Mouse (Mus musculus): ENCODE results near the gene Cdkl3. TPM values are rescaled to one million over a fixed set of nuclear protein-coding genes. Genes with fewer than 3 reads are reported as not detected.
A peak's percentile ranks its signal among the peaks of the same experiment; 100 is the strongest.

Cdkl3 gene
- polyA plus RNA-seq, 1 experiment from 2014 or later, result 6.2 TPM

DNA sequence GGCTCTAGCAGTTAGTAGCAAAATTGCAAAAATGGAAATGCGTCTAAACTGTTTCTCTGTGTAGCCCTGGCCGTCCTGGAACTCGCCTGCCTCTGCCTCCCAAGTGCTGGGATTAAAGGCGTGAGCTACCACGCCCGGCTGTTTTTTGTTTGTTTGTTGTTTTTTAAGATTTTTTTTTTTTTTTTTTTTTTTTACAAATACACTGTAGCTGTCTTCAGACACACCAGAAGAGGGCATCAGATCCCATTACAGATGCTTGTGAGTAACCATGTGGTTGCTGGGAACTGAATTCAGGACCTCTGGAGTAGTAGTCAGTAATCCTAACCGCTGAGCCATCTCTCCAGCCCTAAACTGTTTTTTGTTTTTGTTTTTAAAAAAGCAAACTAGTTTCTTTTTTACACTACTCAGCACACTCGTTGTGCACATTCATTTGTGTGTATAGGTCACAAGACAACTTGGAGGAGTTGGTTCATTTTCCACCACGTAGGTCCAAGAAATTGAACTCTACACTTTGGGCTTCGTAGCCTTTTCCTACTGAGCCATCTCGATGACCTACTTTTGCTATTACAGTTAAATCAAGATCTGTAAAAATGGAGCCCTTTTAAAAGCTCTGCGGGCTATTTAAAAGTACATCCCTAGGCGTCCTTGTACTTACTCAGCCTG is 1.0 kb upstream of the Cdkl3 start:
- Histone ChIP-seq H3K4me2 (ENCODE audit: low read length) (peak overlapping the region; percentile 67), H3K4me3 (ENCODE audit: low read depth, low read length) (peak overlapping the region; percentile 83; the same call in 1 of the 2 replicates), H3K27ac (ENCODE audit: low read depth) (peak overlapping the region; percentile 86), H3K36me3 (ENCODE audit: control insufficient read depth, insufficient read depth, low read length) (no peaks in the 10 kb centered on the region), H3K9ac (ENCODE audit: low read length) (peak overlapping the region; percentile 61; the same call in 1 of the 2 replicates), H3K4me1 (replicated peaks; ENCODE audit: control insufficient read depth, insufficient read depth, low read length) (peaks cover 23% of the 10 kb centered on the region), H3K27me3 (replicated peaks; ENCODE audit: control insufficient read depth, insufficient read depth, low read length) (no peaks in the 10 kb centered on the region), H3K9me3 (ENCODE audit: control insufficient read depth, low read length) (no peaks in the 10 kb centered on the region)
- DNase-seq (ENCODE audit: low spot score), result no peak
- ATAC-seq (replicated peaks; ENCODE audit: low FRiP score, low TSS enrichment, low read depth), result no peak
- WGBS, result 76% methylated on average over 13 of the region's 13 CpGs

DNA sequence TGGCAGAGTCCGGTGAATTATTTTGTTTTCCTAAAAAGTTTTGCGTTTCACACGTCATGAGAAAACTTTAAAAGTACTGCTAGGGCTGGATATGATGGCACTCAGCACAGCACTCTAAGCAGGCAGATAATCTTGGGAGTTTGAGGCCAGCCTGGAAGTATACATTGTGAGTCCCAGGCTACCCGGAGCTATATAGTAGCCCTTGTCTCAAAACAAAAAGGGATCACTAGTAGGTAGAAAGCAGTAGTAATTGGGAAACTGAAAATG is 583 bp upstream of the Cdkl3 start:
- peak overlapping the region; percentile 86 for H3K27ac ChIP-seq (ENCODE audit: low read depth)
- H3K4me1 ChIP-seq (replicated peaks; ENCODE audit: control insufficient read depth, insufficient read depth, low read length), result peaks cover 18% of the 10 kb centered on the region
- H3K27me3 ChIP-seq (replicated peaks; ENCODE audit: control insufficient read depth, insufficient read depth, low read length), result no peaks in the 10 kb centered on the region
- no peaks in the 10 kb centered on the region for H3K9me3 ChIP-seq (ENCODE audit: control insufficient read depth, low read length)
- ATAC-seq (replicated peaks; ENCODE audit: low FRiP score, low TSS enrichment, low read depth) (no peak), DNase-seq (ENCODE audit: low spot score) (peak; percentile 63)
- peak overlapping the region; percentile 67 for H3K4me2 ChIP-seq (ENCODE audit: low read length)
- H3K4me3 ChIP-seq (ENCODE audit: low read depth, low read length), result peak overlapping the region; percentile 83
- WGBS, result 22% methylated on average over 4 of the region's 4 CpGs
- no peaks in the 10 kb centered on the region for H3K36me3 ChIP-seq (ENCODE audit: control insufficient read depth, insufficient read depth, low read length)
- peak overlapping the region; percentile 61 for H3K9ac ChIP-seq (ENCODE audit: low read length)

- Histone ChIP-seq H3K9me3 (ENCODE audit: control insufficient read depth, low read length) (no peaks in the 10 kb centered on the region), H3K4me1 (replicated peaks; ENCODE audit: control insufficient read depth, insufficient read depth, low read length) (peaks cover 10% of the 10 kb centered on the region), H3K36me3 (ENCODE audit: control insufficient read depth, insufficient read depth, low read length) (no peaks in the 10 kb centered on the region), H3K9ac (ENCODE audit: low read length) (0 out of 2 replicates have a peak overlapping the region, but pooled peaks have one; percentile 3), H3K4me3 (ENCODE audit: low read depth, low read length) (no peak overlapping the region), H3K27ac (ENCODE audit: low read depth) (no peak overlapping the region), H3K4me2 (ENCODE audit: low read length) (peak overlapping the region; percentile 12; the same call in 1 of the 2 replicates), H3K27me3 (replicated peaks; ENCODE audit: control insufficient read depth, insufficient read depth, low read length) (no peaks in the 10 kb centered on the region)
- WGBS, result 51% methylated on average over 2 of the region's 2 CpGs
- no peak for ATAC-seq (replicated peaks; ENCODE audit: low FRiP score, low TSS enrichment, low read depth)
- no peak for DNase-seq (ENCODE audit: low spot score)
Observed at GRCm38 (mm10) chr11:52005586-52005985, 1.6 kb downstream of the Cdkl3 start.

DNA sequence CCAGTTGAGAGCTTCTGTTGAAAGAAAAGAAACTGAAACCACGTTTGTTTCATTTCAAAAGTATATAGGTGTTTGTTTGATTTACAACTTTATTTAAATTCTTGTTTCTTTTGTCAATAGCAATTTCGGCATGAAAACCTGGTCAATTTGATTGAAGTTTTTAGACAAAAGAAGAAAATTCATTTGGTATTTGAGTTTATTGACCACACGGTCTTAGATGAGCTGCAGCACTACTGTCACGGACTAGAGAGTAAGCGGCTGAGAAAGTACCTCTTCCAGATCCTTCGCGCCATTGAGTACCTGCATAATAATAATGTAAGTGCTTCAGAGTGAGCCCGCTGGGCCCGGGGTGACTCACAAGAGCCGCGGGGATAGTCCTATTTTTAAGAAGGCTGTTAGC is 7.0 kb downstream of the Cdkl3 start:
- Histone ChIP-seq H3K27ac (ENCODE audit: low read depth) (no peak overlapping the region), H3K4me1 (replicated peaks; ENCODE audit: control insufficient read depth, insufficient read depth, low read length) (no peaks in the 10 kb centered on the region; the same call in 1 of the 2 replicates), H3K36me3 (ENCODE audit: control insufficient read depth, insufficient read depth, low read length) (no peaks in the 10 kb centered on the region), H3K4me3 (ENCODE audit: low read depth, low read length) (no peak overlapping the region), H3K27me3 (replicated peaks; ENCODE audit: control insufficient read depth, insufficient read depth, low read length) (no peaks in the 10 kb centered on the region), H3K9me3 (ENCODE audit: control insufficient read depth, low read length) (no peaks in the 10 kb centered on the region), H3K4me2 (ENCODE audit: low read length) (no peak overlapping the region), H3K9ac (ENCODE audit: low read length) (no peak overlapping the region)
- DNase-seq (ENCODE audit: low spot score) (no peak), ATAC-seq (replicated peaks; ENCODE audit: low FRiP score, low TSS enrichment, low read depth) (no peak)
- WGBS, result 88% methylated on average over 11 of the region's 11 CpGs

GRCm38 (mm10) chr11:52011541-52011940 is 7.5 kb downstream of the Cdkl3 start:
- Histone ChIP-seq H3K9ac (ENCODE audit: low read length) (no peak overlapping the region), H3K27me3 (replicated peaks; ENCODE audit: control insufficient read depth, insufficient read depth, low read length) (no peaks in the 10 kb centered on the region), H3K36me3 (ENCODE audit: control insufficient read depth, insufficient read depth, low read length) (no peaks in the 10 kb centered on the region), H3K4me3 (ENCODE audit: low read depth, low read length) (no peak overlapping the region), H3K4me1 (replicated peaks; ENCODE audit: control insufficient read depth, insufficient read depth, low read length) (no peaks in the 10 kb centered on the region), H3K4me2 (ENCODE audit: low read length) (no peak overlapping the region), H3K9me3 (ENCODE audit: control insufficient read depth, low read length) (no peaks in the 10 kb centered on the region), H3K27ac (ENCODE audit: low read depth) (no peak overlapping the region)
- 80% methylated on average over 5 of the region's 5 CpGs for WGBS
- no peak for ATAC-seq (replicated peaks; ENCODE audit: low FRiP score, low TSS enrichment, low read depth)
- no peak for DNase-seq (ENCODE audit: low spot score)

- WGBS, result 69% methylated on average over 9 of the region's 9 CpGs
- Histone ChIP-seq H3K4me3 (ENCODE audit: low read depth, low read length) (no peak overlapping the region), H3K4me1 (replicated peaks; ENCODE audit: control insufficient read depth, insufficient read depth, low read length) (no peaks in the 10 kb centered on the region), H3K9me3 (ENCODE audit: control insufficient read depth, low read length) (no peaks in the 10 kb centered on the region), H3K9ac (ENCODE audit: low read length) (no peak overlapping the region), H3K4me2 (ENCODE audit: low read length) (no peak overlapping the region), H3K36me3 (ENCODE audit: control insufficient read depth, insufficient read depth, low read length) (no peaks in the 10 kb centered on the region), H3K27me3 (replicated peaks; ENCODE audit: control insufficient read depth, insufficient read depth, low read length) (no peaks in the 10 kb centered on the region), H3K27ac (ENCODE audit: low read depth) (no peak overlapping the region)
- ATAC-seq (replicated peaks; ENCODE audit: low FRiP score, low TSS enrichment, low read depth) (no peak), DNase-seq (ENCODE audit: low spot score) (no peak)
Observed at GRCm38 (mm10) chr11:52018217-52018616, 14.2 kb downstream of the Cdkl3 start.

DNA sequence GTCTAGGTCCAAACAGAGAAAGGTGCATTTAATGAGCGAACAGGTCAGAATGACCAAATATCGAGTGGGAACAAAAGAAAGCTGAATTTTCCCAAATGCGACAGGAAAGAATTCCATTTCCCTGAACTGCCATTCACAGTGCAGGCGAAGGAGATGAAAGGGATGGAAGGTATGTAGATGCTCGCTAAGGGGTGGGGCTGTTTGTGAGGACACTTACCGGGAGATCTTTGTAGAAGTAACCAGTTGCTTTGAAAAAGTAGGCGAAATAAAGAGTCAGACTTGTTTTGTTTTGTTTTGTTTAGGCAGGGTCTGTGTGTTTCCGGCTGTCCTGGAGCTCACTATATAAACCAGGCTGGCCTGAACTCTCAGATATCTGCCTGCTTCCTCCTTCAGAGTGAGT is 28.3 kb downstream of the Cdkl3 start:
- H3K9me3 ChIP-seq (ENCODE audit: control insufficient read depth, low read length), result no peaks in the 10 kb centered on the region
- no peak overlapping the region for H3K9ac ChIP-seq (ENCODE audit: low read length)
- H3K4me3 ChIP-seq (ENCODE audit: low read depth, low read length), result no peak overlapping the region
- no peak for ATAC-seq (replicated peaks; ENCODE audit: low FRiP score, low TSS enrichment, low read depth)
- no peaks in the 10 kb centered on the region for H3K36me3 ChIP-seq (ENCODE audit: control insufficient read depth, insufficient read depth, low read length)
- no peaks in the 10 kb centered on the region for H3K4me1 ChIP-seq (replicated peaks; ENCODE audit: control insufficient read depth, insufficient read depth, low read length)
- H3K27me3 ChIP-seq (replicated peaks; ENCODE audit: control insufficient read depth, insufficient read depth, low read length), result no peaks in the 10 kb centered on the region
- H3K4me2 ChIP-seq (ENCODE audit: low read length), result no peak overlapping the region
- 57% methylated on average over 8 of the region's 8 CpGs for WGBS
- no peak overlapping the region for H3K27ac ChIP-seq (ENCODE audit: low read depth)
- no peak for DNase-seq (ENCODE audit: low spot score)

DNA sequence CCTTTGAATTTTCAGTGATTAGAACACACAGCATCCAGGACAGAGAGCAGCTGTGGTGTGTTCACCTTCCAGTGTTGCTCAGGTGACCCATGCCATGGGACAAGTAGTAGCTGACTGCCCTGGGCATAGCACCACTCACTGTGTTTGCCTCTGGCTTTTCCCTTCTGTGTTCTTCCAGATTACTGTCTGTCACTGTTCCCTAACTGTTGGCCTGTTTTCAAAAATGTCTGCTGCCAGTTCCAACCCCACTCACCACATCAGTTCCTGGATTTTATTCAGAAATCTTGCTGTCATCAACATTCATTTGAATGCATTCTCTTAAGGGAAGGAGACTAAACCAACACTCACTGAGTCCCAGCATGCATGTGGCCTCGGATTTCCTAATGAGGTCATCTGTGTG is 29.9 kb downstream of the Cdkl3 start:
- no peak overlapping the region for H3K4me2 ChIP-seq (ENCODE audit: low read length)
- H3K9me3 ChIP-seq (ENCODE audit: control insufficient read depth, low read length), result no peaks in the 10 kb centered on the region
- no peak overlapping the region for H3K9ac ChIP-seq (ENCODE audit: low read length)
- WGBS, result 86% methylated on average over 1 of the region's 1 CpGs
- DNase-seq (ENCODE audit: low spot score) (no peak), ATAC-seq (replicated peaks; ENCODE audit: low FRiP score, low TSS enrichment, low read depth) (no peak)
- no peaks in the 10 kb centered on the region for H3K4me1 ChIP-seq (replicated peaks; ENCODE audit: control insufficient read depth, insufficient read depth, low read length)
- H3K4me3 ChIP-seq (ENCODE audit: low read depth, low read length), result no peak overlapping the region
- no peaks in the 10 kb centered on the region for H3K27me3 ChIP-seq (replicated peaks; ENCODE audit: control insufficient read depth, insufficient read depth, low read length)
- no peaks in the 10 kb centered on the region for H3K36me3 ChIP-seq (ENCODE audit: control insufficient read depth, insufficient read depth, low read length)
- no peak overlapping the region for H3K27ac ChIP-seq (ENCODE audit: low read depth)

- Histone ChIP-seq H3K4me2 (ENCODE audit: low read length) (no peak overlapping the region), H3K4me3 (ENCODE audit: low read depth, low read length) (no peak overlapping the region), H3K27ac (ENCODE audit: low read depth) (no peak overlapping the region), H3K36me3 (ENCODE audit: control insufficient read depth, insufficient read depth, low read length) (no peaks in the 10 kb centered on the region), H3K4me1 (replicated peaks; ENCODE audit: control insufficient read depth, insufficient read depth, low read length) (no peaks in the 10 kb centered on the region), H3K9ac (ENCODE audit: low read length) (no peak overlapping the region), H3K27me3 (replicated peaks; ENCODE audit: control insufficient read depth, insufficient read depth, low read length) (no peaks in the 10 kb centered on the region), H3K9me3 (ENCODE audit: control insufficient read depth, low read length) (no peaks in the 10 kb centered on the region)
- 62% methylated on average over 3 of the region's 3 CpGs for WGBS
- ATAC-seq (replicated peaks; ENCODE audit: low FRiP score, low TSS enrichment, low read depth), result no peak
- DNase-seq (ENCODE audit: low spot score), result no peak
Observed at GRCm38 (mm10) chr11:52035905-52036304, 31.9 kb downstream of the Cdkl3 start.

All from intestine, embryonic 14.5 days (tissue).